Mouse (Mus musculus) gastrocnemius, postnatal 36 days (tissue): Measurements from ENCODE around the gene Anks3. TPM values are rescaled to one million over a fixed set of nuclear protein-coding genes. Genes with fewer than 3 reads are reported as not detected.

Source experiments
- DNase-seq, 2 experiments: peaks; one replicate each; pipeline ENCODE4 v3.0.0; 2022
- intact Hi-C: fragments of 180-260 bp; cut with DNase I; formaldehyde crosslinking; loops from one replicate; pipeline ENCODE4 v1.15.1; 2025
- total RNA-seq, 2 experiments: library from RNA; stranded (reverse); gene quantifications; 2 replicates each; pipeline ENCODE4 v1.2.3; 2021

Gene Anks3
- total RNA-seq, 2 experiments from 2014 or later = 12.5 to 13.2 TPM

DNA sequence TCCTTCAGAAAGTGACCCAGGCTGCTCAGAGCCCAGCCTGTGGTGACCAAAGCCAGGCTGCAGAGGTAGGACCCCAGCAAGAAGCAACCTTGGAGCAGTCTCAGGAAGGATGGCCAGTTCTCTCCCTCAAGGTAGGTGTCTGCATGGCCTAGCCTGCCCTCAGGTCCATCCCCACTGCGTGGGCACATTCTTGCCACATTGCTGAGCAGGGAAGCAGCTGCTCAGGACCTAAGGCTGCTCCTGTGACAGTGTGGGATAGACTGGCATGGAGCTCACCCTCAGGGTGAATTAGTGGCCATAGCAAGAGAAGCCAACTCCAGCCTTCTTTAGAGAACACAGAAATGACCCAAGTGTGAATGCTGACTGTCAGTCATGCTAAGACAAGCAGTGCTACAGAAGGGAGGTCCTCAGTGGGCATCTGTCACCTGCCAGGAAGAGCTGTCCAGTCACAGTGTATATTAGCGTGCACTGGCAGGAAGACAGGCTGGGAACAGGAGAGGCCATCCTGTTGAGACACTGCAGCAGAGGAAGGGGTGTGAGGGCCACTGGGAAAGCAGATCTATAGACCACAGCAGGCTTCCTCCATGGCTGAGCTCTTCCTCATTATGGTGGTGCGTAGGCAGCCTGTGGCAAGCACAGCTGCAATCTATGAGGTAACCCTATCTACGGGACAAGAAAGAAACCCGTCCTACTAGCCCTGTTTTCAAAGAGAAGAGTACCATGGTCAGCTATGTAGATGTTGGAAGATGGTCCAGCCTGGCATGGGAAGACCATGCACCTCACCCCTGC, 5.2 kb upstream of the Anks3 start:
- no peak for DNase-seq
- intact Hi-C loops = no loop called here

DNA sequence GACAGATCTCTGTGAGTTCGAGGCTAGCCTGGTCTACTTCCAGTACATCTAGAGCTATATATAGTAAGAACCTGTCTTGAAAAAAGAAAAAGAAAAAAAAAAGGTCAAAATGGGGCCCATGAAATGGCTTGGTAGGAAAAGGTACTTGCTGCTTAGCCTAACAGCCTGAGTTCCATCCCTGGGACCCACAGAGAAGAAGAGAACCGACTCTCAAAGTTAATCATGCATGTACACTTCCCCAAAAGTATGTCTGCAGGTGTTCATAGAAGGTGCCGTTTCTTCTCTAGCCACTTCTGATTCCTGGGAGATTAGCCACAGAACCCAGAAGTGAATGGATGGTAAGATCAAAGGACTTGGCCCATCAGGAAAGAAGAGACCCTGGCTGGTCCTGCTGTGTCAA, 4.4 kb upstream of the Anks3 start:
- intact Hi-C loops = no loop called here
- DNase-seq = no peak

DNA sequence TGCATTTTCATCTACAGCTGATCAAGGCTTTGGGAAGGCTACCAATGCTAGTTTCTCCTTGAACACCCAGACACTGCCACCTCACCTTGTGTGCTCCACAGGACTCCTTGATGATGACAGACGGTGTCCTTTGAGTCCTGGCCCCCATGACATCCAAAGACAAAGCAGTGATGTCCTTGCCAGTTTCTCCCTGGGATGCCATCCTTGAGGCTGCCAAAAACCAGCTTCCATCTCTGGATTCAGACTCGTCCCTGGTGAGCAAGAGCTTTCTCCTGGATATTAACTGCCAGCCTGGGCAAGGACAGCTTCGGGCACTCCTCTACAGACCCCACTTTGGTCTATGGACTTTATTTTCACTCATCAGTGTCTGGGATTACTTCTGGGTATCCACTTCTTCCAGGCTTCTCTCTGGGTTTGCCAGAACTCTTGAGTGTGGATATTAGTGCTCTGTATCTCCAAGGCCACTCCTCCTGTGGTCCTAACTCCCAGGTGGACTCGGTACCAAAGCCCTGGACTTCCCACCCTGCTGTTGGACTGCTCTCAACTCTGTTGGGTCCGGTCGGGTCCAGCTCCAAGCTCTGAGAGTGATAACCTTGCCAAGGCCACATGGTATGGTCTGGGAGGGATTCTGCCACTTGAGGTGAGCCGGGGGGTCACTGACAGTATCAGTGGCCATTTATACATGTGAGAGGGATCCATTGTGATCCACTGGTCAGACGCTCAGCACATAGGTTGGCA, 1.6 kb upstream of the Anks3 start:
- DNase-seq = no peak
- intact Hi-C loops = no loop called here

DNA sequence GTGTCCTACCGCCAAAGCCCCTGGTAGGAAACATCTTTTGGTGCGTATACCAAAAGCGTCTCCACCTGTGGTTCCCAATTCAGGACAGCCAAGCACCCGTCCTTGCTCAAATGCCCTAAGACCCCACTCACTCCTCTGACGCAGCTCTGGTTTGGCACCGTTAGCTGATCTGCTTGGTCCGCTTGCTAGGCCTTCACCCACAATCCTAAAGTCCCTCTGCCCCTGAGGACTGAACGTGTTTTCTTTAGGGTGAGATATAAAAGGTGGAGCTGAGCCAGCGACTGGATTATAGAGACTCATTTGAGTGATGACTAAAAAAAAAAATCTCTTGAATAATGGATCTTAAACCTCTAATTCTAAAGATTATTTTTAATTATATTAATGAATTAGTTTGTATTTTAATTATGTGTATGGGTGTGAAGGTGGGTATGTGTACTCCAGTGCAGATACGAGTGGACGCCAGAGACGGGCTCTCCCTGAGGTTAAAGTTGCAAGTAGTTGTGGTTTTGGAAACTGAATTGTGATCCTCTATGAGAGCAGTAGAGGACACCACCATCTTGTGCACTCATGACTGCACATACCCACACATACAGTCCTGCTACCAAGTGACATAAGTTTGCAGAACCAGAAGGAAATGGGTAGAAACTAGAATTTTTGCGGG, 856 bp upstream of the Anks3 start:
- DNase-seq = no peak
- intact Hi-C loops = no loop called here

DNA sequence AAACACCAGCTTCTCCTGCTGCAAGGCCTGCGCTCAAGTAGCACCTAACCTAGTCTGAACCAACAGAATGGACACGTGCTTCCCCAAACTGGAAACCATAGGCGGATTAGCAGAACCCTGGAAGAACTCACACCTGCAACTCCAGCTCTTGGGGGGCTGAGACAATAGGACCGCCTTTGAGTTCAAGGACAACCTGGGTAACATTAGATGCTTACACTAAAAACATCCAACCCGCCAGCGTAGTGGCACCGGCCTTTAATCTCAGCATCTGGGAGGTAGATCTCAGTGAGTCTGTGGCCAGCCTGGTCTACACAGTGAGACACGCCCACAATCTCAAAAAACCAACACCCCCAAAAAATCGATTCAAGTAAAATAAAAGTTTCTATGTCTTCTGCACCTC, 659 bp downstream of the Anks3 start:
- intact Hi-C loops = no loop called here
- DNase-seq = no peak

DNA sequence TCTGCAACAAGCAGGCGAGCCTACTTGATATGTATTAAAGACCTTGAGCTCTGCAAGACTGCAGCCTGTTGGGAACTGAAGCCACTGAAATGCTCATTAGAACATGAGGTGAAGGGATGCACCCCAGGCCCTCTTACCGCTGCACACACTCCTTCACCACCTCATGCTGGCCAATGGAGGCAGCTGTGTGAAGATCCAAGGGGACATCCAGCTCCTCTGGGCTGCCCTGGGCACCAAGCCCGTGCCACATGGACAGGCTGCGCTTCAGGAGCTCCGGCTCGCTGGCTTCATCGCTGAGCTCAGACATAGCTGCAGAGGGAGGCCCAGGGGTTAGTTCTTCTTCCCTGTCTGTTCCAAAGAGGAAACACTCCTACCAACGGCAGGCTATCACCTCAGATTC, 3.7 kb downstream of the Anks3 start:
- no peak for DNase-seq
- intact Hi-C loops = no loop called here

DNA sequence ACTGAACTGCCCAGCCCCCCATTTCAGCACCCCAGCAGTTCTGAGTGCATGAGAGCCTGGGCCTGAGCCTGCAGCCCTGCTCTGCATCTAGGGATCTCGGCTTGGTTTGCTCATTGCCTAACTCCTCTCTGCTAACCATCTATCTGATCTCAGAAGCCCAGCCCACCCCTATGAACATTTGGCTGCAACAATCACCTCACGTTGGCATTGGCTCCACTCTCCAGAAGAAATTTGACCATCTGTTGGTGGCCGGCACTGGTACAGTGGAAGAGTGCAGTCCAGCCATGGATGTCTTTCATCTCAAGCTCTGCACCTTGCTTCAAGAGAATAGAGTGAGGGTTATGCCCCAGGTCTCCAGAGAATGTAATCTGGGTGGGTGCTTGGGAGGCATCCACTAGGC, 6.6 kb downstream of the Anks3 start:
- intact Hi-C loops = no loop called here
- no peak for DNase-seq

DNA sequence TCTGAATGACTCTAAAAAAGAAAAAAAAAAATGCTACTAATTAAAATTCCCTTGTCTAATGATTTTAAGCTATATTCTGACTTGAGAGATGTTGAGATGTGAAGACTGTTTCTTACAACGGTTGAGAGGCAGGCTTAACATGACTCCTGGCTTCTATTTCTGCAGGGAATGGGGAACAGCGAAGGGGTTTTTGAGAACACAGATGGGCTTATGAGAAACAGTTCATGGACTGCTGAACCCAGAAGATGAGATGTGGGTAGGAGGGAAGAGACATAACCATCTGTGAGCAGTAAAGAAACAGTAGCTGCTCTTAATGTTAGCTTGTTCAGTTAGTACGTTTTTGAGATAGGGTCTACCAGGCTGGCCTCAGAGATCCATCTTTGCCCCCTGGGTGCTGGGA, 7.4 kb downstream of the Anks3 start:
- intact Hi-C loops = no loop called here
- DNase-seq = no peak

DNA sequence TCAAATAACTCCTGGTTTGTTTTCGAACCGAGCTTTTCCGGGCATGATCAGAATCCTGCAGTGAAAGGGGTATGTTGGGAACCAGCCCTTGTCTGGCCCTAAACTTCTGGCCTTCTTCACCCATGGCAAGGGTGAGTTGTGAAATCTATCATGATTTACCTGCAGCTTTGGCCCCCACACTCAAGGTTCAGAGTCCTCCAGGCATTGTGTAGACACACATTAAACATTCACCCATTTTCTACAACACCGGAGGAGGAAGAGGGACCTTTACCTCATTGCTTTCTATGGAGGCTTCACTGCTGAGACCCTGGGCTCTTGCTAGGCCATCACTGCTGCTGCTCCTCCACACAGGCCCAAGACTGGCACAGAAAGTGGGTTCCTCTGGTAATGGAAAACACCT, 16.6 kb downstream of the Anks3 start:
- intact Hi-C loops = no loop called here
- DNase-seq = no peak

DNA sequence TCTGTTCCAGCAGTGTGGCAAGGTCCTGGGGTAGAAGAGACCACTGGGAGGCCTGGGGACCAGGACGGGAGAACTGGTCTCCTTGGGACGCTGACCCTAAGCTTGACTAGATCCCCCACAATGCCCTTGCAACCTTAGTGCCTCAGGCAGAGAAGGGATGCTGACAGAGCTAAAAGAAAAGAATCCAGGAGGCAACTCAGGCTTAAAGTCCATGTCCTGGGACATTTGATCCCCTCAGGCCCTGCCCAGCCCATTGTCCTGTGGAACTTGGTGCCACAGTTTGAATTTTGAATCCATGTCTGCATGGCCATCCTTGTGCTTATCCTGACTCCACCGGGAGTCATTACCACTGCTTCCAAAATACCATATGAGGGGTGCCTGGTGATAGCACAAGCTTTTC, 17.9 kb downstream of the Anks3 start:
- intact Hi-C loops = no loop called here
- DNase-seq = no peak

DNA sequence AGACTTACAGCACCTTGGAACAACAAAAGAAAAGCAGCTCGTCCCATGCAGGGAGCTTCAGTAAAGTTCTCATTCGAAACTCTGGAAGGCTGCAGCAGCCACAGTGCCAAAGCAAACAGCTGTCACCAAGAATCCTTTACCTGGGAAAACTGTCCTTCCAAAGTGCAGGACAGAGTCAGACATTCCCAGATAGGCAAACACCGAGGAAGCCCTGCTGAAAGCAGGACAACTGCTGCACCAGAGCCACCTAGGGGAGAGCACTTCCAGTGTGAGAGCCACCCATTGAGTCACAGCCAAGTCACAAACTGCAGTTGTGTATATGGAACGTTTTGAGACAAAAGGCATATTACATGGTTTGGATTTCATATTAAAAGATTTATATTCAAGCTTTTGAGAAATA, 18.6 kb downstream of the Anks3 start:
- DNase-seq = no peak
- intact Hi-C loops = no loop called here

DNA sequence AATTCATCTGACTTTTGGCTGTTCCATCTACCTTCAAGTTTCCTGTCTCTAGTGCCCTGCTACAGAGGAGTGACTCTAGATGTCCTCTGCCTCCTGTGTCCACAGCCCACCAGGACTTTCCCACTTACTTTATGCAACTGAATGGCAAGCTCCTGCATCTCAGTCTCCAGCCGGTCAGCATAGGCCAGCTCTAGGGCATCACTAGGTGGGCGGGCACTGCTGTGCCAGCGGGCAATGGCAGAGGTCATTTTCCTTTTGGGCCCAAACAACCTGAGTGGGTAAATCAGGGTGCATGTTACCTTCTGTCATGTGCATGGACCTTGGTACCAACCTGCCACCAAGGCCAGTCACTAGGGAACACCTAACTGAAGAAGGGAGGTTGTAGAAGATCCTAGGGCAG, 20.6 kb downstream of the Anks3 start:
- intact Hi-C loops = no loop called here
- DNase-seq = no peak

DNA sequence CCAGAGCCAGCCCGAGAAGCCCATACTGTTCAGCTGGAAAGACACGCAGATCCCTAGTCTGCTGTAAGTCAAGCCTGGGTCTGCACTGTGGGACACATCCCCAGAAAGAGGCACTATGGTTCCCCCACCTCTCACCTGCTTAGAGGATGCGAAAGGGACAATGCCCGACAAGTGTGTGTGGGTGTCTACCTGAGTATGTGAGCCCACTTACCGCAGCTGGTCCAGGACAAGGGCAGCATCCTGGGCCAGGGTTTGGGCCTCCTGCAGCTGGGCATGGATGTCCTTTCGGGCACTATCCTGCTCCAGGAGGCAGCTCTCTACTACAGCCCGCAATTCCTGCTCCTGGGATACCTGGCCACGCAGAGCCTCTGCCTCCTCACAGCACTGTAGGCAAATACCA, 21.1 kb downstream of the Anks3 start:
- intact Hi-C loops = no loop called here
- DNase-seq = no peak

DNA sequence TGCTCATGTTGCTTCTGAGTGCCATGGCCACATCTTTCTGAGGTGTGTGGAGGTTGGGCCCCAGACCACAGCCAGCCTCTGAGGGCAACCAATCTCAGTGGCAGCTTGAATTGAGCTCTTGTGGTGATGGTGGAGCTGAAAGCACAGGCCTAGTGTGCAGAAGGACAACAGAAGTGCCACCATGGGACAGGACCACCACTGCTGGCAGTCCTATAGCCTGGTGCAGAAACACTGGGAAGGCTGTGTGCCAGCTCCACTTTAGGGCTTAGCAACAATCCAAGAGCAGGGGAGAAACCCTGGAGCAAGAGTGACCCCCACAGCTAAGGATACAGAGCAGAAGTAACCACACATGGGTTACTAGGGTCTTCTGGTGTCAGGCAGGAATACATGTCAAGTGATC, 23.0 kb downstream of the Anks3 start:
- intact Hi-C loops = no loop called here
- DNase-seq = no peak

DNA sequence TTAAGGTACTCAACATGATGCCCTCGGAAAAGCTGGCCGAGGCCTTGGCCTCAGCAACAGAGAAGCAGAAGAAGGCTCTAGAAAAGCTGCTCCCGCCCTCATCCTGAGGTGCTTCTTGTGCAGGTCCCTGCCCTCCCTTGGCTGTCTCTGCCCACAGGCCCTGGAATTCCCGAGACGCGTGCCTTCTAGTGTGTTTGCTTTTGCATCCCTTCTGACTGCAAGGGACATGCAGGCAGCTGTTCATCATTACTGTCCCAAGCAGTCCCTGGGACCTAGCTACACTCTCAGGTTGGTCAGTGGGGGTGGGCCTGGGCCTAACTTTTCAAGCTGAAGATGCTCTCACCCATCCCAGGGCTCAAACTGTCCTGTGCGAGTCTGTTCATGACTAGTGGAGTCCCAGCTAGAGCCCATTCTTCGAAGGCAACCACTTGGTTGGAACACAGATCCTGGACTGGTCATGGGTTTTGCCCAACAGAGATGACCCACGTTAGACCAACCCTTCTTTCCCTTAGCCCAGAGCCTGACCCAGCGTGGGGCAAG, 23.6 kb downstream of the Anks3 start:
- no peak for DNase-seq
- intact Hi-C loops = no loop called here

DNA sequence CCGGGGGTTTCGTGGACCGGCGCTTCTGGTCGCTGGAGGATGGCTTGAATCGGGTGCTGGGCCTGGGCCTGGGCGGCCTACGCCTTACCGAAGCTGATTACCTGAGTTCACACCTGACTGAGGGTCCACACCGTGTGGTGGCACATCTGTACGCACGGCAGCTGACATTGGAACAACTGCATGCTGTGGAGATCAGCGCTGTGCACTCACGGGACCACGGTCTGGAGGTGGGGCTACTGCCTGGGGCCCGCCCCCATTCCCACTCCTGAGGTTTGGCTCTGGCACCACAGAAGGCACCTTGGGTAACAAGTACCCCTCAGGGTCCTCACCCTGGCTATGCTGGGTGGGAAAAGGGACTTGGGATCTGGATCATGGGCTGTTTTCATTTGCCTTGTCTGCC, 24.6 kb downstream of the Anks3 start:
- intact Hi-C loops = no loop called here
- no peak for DNase-seq

DNA sequence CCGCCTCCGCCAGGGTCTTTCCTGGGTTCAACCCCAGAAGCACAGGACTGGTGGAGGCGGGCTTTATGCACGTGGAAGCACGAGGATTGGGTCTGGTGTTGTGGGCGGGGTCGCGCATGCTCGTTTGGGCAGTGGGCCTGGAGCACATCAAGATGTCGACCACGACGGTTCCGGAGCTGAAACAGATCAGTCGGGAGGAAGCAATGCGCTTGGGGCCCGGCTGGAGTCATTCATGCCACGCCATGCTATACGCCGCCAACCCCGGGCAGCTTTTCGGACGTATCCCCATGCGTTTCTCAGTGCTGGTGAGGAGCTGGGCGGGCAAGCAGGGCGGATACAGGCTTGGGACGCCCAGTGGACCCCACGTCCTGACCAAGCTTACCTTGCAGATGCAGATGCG, 25.0 kb downstream of the Anks3 start:
- peak; percentile 92 to 96 for DNase-seq
- intact Hi-C loops = no loop called here

DNA sequence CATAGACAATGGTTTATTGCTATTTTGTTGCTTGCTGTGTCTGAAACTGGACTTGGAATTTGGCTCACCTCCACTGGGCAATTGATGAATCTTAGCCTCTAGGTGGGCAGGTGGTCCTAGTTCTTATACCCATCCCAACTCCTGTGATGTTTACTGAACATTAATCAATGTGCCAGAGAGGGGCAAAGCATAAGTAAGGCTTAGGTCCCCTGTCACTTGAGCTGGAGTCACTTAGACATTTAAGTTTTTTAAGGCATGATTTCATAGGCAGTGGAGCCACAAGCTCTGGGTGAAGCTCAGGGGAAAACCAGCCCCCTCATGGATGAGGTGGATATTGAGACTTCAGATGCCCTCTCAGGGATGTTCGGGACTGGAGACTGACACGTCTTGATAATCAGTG, 25.5 kb downstream of the Anks3 start, which contains the start of gene Nudt16l1:
Nudt16l1 (plus strand) TSS at position 301 of the 400 bp plus-strand sequence.
- intact Hi-C loops = no loop called here
- DNase-seq = no peak

DNA sequence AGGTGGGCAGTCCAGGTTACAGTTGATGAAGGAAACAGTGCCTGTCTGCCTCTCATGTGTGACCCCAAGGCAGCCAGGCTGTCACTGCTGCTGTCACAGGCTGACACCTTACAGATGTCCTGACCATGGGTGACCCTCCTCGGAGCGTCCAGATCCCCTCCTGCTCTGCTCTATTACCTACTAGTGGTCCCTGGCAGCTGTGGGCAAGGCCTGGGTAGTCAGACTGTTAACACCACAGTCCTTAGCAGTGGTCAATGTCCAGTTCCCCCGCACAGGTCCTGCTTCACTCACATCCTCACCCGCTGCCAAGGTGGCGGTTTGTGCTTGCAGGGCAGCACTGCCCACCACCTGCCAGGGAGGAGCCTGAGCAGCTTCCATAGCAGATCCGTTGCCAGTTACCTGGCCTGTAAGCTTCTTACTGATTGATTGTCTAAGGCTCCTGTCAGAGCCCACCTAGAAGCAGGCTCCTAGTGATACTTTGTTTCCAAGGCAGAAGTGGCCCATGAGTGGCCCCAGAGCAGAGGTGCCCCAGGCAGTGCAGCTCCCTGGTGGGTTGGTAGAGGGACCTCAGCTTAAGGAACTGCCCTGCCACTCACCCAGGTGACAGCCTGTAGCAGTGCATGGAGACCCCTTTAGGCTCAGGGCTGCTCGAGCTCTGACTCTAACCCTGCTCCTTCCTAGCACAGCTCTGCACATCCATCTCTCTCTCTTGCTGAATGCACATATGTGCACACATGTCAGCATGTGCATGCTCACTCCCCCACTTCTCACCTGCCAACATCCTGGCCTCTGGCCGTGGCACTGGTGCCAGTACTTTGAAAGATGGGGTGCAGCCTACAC, 26.4 kb downstream of the Anks3 start:
- intact Hi-C loops = no loop called here
- no peak for DNase-seq

DNA sequence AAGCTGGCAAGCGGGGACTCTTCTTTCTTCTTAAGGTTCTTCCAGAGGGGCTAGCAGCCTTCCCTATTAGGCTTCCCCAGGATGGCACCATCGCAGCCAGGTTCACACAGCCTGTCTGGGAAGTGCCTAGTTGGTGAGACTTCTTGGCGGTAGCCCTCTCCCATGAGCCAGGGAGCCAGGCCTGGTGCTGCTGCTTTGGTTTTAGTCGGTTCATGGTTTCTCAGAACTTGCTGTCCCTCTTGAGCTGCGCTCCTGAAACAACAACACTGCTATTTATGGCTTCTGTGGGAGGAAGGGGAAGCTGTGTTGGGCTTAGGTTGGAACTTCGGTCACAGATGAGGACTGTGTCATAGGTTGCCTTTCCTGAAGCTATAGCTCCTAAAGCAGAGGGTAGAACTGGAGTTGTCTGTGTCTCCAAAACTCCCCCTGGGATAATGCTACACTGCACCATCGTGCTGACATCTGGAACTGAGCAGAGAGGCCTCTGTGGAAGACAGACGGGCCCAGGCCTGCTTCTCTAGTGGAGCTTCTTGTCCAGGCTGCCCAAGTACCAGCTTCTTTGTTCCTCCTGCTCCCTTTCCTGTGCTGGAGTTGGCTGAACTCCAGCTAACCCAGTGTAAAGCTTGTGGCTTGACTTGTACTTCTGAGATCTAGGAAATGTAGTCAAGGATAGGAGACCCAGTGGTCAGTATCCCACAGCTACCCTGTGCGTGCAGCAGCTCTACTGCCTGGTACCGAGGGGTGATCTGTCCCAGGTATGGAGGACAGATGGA, 27.9 kb downstream of the Anks3 start:
- no peak for DNase-seq
- intact Hi-C loops = no loop called here
